Mouse (Mus musculus) natural killer cell, adult 2 months (primary cell): Measurements from ENCODE around the gene Phkb.
"Not testable (repeated sequence)": the region's sequence is repeated elsewhere in the genome, so short reads cannot be mapped to it uniquely, and the experiment has no call there.

ENCODE experiments used
- DNase-seq, 2 experiments: peaks; one replicate each; pipeline ENCODE4 v3.0.0; 2022; ENCODE audit warnings: low spot score in 2 of 2

Gene Phkb

GRCm38 (mm10) chr8:85840657-85841488 lies at the start of gene Phkb, which contains the start of gene Itfg1:
TSS of gene Phkb (plus strand) at chr8:85840959.
TSS of gene Itfg1 (minus strand) at chr8:85840921.
- peak; percentile 78 to 79 for DNase-seq

GRCm38 (mm10) chr8:85796392-85796791 lies 44.4 kb upstream of the Phkb start:
- not testable (repeated sequence) for DNase-seq

GRCm38 (mm10) chr8:85800164-85800563 lies 40.6 kb upstream of the Phkb start:
- no peak for DNase-seq

GRCm38 (mm10) chr8:85801408-85801807 lies 39.4 kb upstream of the Phkb start:
- DNase-seq: no peak

- DNase-seq: no peak
These were observed 27.1 kb upstream of the Phkb start for GRCm38 (mm10) chr8:85813621-85814020.

- no peak for DNase-seq
These were observed 673 bp upstream of the Phkb start for GRCm38 (mm10) chr8:85839916-85840656.

GRCm38 (mm10) chr8:85841489-85841795 lies 683 bp downstream of the Phkb start:
- peak; percentile 2 to 3 for DNase-seq

GRCm38 (mm10) chr8:85845887-85846286 lies 5.1 kb downstream of the Phkb start:
- no peak for DNase-seq

GRCm38 (mm10) chr8:85854220-85855123 lies 13.7 kb downstream of the Phkb start:
- DNase-seq: no peak

- DNase-seq: not testable (repeated sequence)
These were observed 16.6 kb downstream of the Phkb start for GRCm38 (mm10) chr8:85857227-85857896.

GRCm38 (mm10) chr8:85860612-85861011 lies 19.9 kb downstream of the Phkb start:
- DNase-seq: no peak

GRCm38 (mm10) chr8:85862381-85862780 lies 21.6 kb downstream of the Phkb start:
- no peak for DNase-seq

GRCm38 (mm10) chr8:85871660-85872059 lies 30.9 kb downstream of the Phkb start:
- DNase-seq: no peak

- DNase-seq: no peak
These were observed 37.2 kb downstream of the Phkb start for GRCm38 (mm10) chr8:85877976-85878375.

- no peak for DNase-seq
These were observed 38.9 kb downstream of the Phkb start for GRCm38 (mm10) chr8:85879624-85880023.

GRCm38 (mm10) chr8:85884811-85885210 lies 44.1 kb downstream of the Phkb start:
- DNase-seq: no peak

- no peak for DNase-seq
These were observed 56.9 kb downstream of the Phkb start for GRCm38 (mm10) chr8:85897636-85898035.

GRCm38 (mm10) chr8:85924991-85925390 lies 84.2 kb downstream of the Phkb start:
- no peak for DNase-seq

GRCm38 (mm10) chr8:85925574-85925973 lies 84.8 kb downstream of the Phkb start:
- DNase-seq: no peak

- DNase-seq: no peak
These were observed 85.3 kb downstream of the Phkb start for GRCm38 (mm10) chr8:85926107-85926506.

GRCm38 (mm10) chr8:85936148-85936547 lies 95.4 kb downstream of the Phkb start:
- DNase-seq: no peak
